27 mouse cellular contexts compared by ENCODE assay signal in the genomic region with DNA sequence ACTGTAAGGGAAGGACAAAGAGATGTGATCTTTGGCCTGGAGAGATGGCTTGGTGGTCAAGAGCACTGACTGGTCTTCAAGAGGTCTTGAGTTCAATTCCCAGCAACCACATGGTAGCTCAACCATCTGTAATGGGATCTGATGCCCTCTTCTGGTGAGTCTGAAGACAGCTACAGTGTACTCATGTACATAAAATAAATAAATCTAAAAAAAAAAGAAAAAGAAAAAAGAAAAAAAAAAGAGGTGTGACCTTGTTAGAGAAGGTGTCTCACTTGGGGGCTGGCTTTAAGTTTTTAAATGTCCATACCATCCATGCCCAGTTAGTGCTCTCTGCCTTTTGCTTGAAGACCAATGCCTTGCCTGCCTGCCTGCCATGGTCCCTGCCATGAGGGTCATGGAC.
"Had no signal": no experiment of that assay in that cellular context is flagged by ENCODE, and none has a peak within 500 bp of the region (broad histone marks: within the 10 kb centered on the region; RNA-seq: fewer than 3 reads in every experiment).

No protein-coding gene starts in this region.

- DNase-seq: heart, postnatal 14 days; heart, postnatal 36 days; heart, postnatal 4 days; kidney, adult 11 months; kidney, adult 18-20 months; kidney, adult 2 months; kidney, adult 8-10 months; kidney, adult 9 months; kidney, postnatal 10 days; kidney, postnatal 14 days; kidney, postnatal 25 days; kidney, postnatal 36 days; kidney, postnatal 4 days; layer of hippocampus, adult 9-11 months had no signal

- H3K36me3 ChIP-seq: heart, embryonic 10.5 days; heart, embryonic 12.5 days; heart, embryonic 13.5 days; heart, embryonic 15.5 days; hindbrain, embryonic 12.5 days; hindbrain, embryonic 13.5 days; hindbrain, embryonic 15.5 days; intestine, embryonic 15.5 days; kidney, embryonic 15.5 days had no signal

- H3K4me1 ChIP-seq: heart, embryonic 15.5 days; hindbrain, embryonic 12.5 days; hindbrain, embryonic 13.5 days; hindbrain, embryonic 15.5 days; intestine, embryonic 15.5 days; kidney, embryonic 15.5 days had no signal

- H3K9me3 ChIP-seq: heart, embryonic 10.5 days; heart, embryonic 13.5 days; heart, embryonic 15.5 days; hindbrain, embryonic 12.5 days; hindbrain, embryonic 13.5 days; hindbrain, embryonic 15.5 days; intestine, embryonic 15.5 days; kidney, embryonic 15.5 days had no signal

- H3K9ac ChIP-seq: heart, embryonic 12.5 days; heart, embryonic 13.5 days; heart, embryonic 15.5 days; hindbrain, embryonic 12.5 days; hindbrain, embryonic 13.5 days; hindbrain, embryonic 14.5 days; hindbrain, embryonic 15.5 days; intestine, embryonic 15.5 days; kidney, embryonic 15.5 days had no signal

- H3K27ac ChIP-seq: heart, embryonic 10.5 days; heart, embryonic 13.5 days; heart, embryonic 15.5 days; hindbrain, embryonic 12.5 days; hindbrain, embryonic 13.5 days; hindbrain, embryonic 14.5 days; hindbrain, embryonic 15.5 days; hindbrain, postnatal 0 days; intestine, embryonic 15.5 days; kidney, embryonic 15.5 days; kidney, postnatal 0 days; left cerebral cortex, adult 2 months had no signal

- H3K4me3 ChIP-seq: heart, embryonic 10.5 days; heart, embryonic 12.5 days; heart, embryonic 13.5 days; heart, embryonic 15.5 days; hindbrain, embryonic 12.5 days; hindbrain, embryonic 13.5 days; hindbrain, embryonic 15.5 days; intestine, embryonic 15.5 days; kidney, embryonic 15.5 days; left cerebral cortex, adult 2 months had no signal

- H3K27me3 ChIP-seq: heart, embryonic 15.5 days; hindbrain, embryonic 13.5 days; hindbrain, embryonic 15.5 days; intestine, embryonic 15.5 days; kidney, embryonic 15.5 days had no signal
